In genomic region chr14:18828661-18829060, GRCm38 (mm10) we compare ENCODE assay signal across 25 mouse cellular contexts.
"Had no signal": no experiment of that assay in that cellular context is flagged by ENCODE, and none has a peak within 500 bp of the region (broad histone marks: within the 10 kb centered on the region; RNA-seq: fewer than 3 reads in every experiment).

No protein-coding gene starts in this region.

- H3K9ac ChIP-seq: heart, embryonic 12.5 days; hindbrain, embryonic 12.5 days; hindbrain, embryonic 14.5 days; intestine, embryonic 15.5 days; limb, embryonic 12.5 days had no signal

- H3K4me1 ChIP-seq: hindbrain, embryonic 10.5 days; hindbrain, embryonic 12.5 days; intestine, embryonic 15.5 days; limb, embryonic 10.5 days; limb, embryonic 12.5 days had no signal

- H3K27me3 ChIP-seq: heart, embryonic 12.5 days; hindbrain, embryonic 12.5 days; intestine, embryonic 15.5 days; limb, embryonic 12.5 days had no signal

- DNase-seq: gastrocnemius, adult 2 months; gastrocnemius, postnatal 10 days; gastrocnemius, postnatal 25 days; heart, adult 18-20 months; heart, postnatal 10 days; heart, postnatal 4 days; kidney, adult 18-20 months; kidney, adult 8-10 months; kidney, postnatal 25 days; kidney, postnatal 4 days; layer of hippocampus, adult 9-11 months had no signal

- ATAC-seq: forebrain, embryonic 16.5 days; hindbrain, embryonic 16.5 days; inflammation-experienced regulatory T-cells, adult 6 months; intestine, embryonic 15.5 days; intestine, postnatal 0 days had no signal

- H3K27ac ChIP-seq: gastrocnemius, adult 2 months; heart, embryonic 10.5 days; hindbrain, embryonic 10.5 days; hindbrain, embryonic 12.5 days; hindbrain, embryonic 14.5 days; intestine, embryonic 15.5 days; kidney, postnatal 0 days; left cerebral cortex, adult 2 months; limb, embryonic 10.5 days; limb, embryonic 12.5 days had no signal

- H3K9me3 ChIP-seq: heart, embryonic 10.5 days; hindbrain, embryonic 10.5 days; hindbrain, embryonic 12.5 days; intestine, embryonic 15.5 days; limb, embryonic 10.5 days; limb, embryonic 12.5 days had no signal

- H3K4me3 ChIP-seq: gastrocnemius, adult 2 months; heart, embryonic 10.5 days; heart, embryonic 12.5 days; hindbrain, embryonic 10.5 days; hindbrain, embryonic 12.5 days; intestine, embryonic 15.5 days; left cerebral cortex, adult 2 months; limb, embryonic 10.5 days; limb, embryonic 12.5 days had no signal

- H3K4me2 ChIP-seq: heart, embryonic 12.5 days; hindbrain, embryonic 12.5 days; hindbrain, embryonic 14.5 days; intestine, embryonic 15.5 days; limb, embryonic 12.5 days had no signal

- H3K36me3 ChIP-seq: heart, embryonic 10.5 days; heart, embryonic 12.5 days; hindbrain, embryonic 10.5 days; hindbrain, embryonic 12.5 days; intestine, embryonic 15.5 days; limb, embryonic 10.5 days; limb, embryonic 12.5 days had no signal
